Mouse (Mus musculus): ENCODE results near the gene Bok.

Gene Bok

GRCm38 (mm10) chr1:93679889-93680568 is 5.4 kb upstream of the Bok start:
- ChIA-PET POLR2A (interaction anchor here in 3 of 4 experiments (0.8 to 2.8 kb wide), 4 partner anchors 9 to 95 kb away, joined by 3 to 13 read pairs (median 4); no protein-coding TSS in a partner anchor), CTCF (interaction anchor here in 1 of 4 experiments (1.3 kb wide), 2 partner anchors 11 to 13 kb away, joined by 4 to 7 read pairs; no protein-coding TSS in a partner anchor)

- ChIA-PET CTCF (interaction anchor here in 3 of 4 experiments (0.7 to 3.6 kb wide), 7 partner anchors 10 to 175 kb away, joined by 3 to 24 read pairs (median 4); partner anchors contain the start of gene Farp2 (in 1 of the 3)), POLR2A (interaction anchor here (0.5 to 2.8 kb wide), 22 partner anchors 9 to 241 kb away, joined by 3 to 16 read pairs (median 4); partner anchors contain the start of genes Farp2 (in 1 of the 4) and Ing5 (in 1 of the 4))
Observed at GRCm38 (mm10) chr1:93686245-93686960, 943 bp downstream of the Bok start.

GRCm38 (mm10) chr1:93686961-93687320 is 1.5 kb downstream of the Bok start:
- POLR2A ChIA-PET, result interaction anchor here (0.5 to 2.8 kb wide), 22 partner anchors 8 to 242 kb away, joined by 3 to 16 read pairs (median 4); partner anchors contain the start of genes Farp2 (in 1 of the 4) and Ing5 (in 1 of the 4)
- CTCF ChIA-PET, result interaction anchor here in 3 of 4 experiments (0.7 to 3.6 kb wide), 7 partner anchors 10 to 175 kb away, joined by 3 to 24 read pairs (median 4); partner anchors contain the start of gene Farp2 (in 1 of the 3)

- POLR2A ChIA-PET, result interaction anchor here in 2 of 4 experiments (0.9 to 2.2 kb wide), 5 partner anchors 9 to 177 kb away, joined by 3 to 8 read pairs (median 5); partner anchors contain the start of gene Farp2 (in 1 of the 2)
- CTCF ChIA-PET, result no interaction called here
Observed at GRCm38 (mm10) chr1:93688154-93688553, 2.7 kb downstream of the Bok start.

- ChIA-PET POLR2A (interaction anchor here in 1 of 4 experiments (0.6 to 2.9 kb wide), 5 partner anchors 13 to 300 kb away, joined by 3 to 8 read pairs (median 3); no protein-coding TSS in a partner anchor), CTCF (interaction anchor here in 1 of 4 experiments (1.3 kb wide), 1 partner anchor 22 kb away, joined by 4 read pairs; no protein-coding TSS in a partner anchor)
Observed at GRCm38 (mm10) chr1:93689901-93690496, 4.5 kb downstream of the Bok start.

GRCm38 (mm10) chr1:93691106-93691505 is 5.6 kb downstream of the Bok start:
- ChIA-PET CTCF (no interaction called here), POLR2A (interaction anchor here in 2 of 4 experiments (0.7 to 2.9 kb wide), 3 partner anchors 12 to 136 kb away, joined by 3 to 8 read pairs (median 3); no protein-coding TSS in a partner anchor)

GRCm38 (mm10) chr1:93691786-93692357 is 6.4 kb downstream of the Bok start:
- POLR2A ChIA-PET, result interaction anchor here in 2 of 4 experiments (0.7 to 2.9 kb wide), 4 partner anchors 11 to 135 kb away, joined by 3 to 8 read pairs (median 3); no protein-coding TSS in a partner anchor
- CTCF ChIA-PET, result no interaction called here

- CTCF ChIA-PET, result interaction anchor here in 1 of 4 experiments (1.9 kb wide), 1 partner anchor 25 kb away, joined by 7 read pairs; no protein-coding TSS in a partner anchor
- POLR2A ChIA-PET, result interaction anchor here in 1 of 4 experiments (0.9 to 1.9 kb wide), 3 partner anchors 8 to 223 kb away, joined by 3 to 10 read pairs (median 3); partner anchors contain the start of gene Bok
Observed at GRCm38 (mm10) chr1:93692773-93693172, 7.3 kb downstream of the Bok start.

GRCm38 (mm10) chr1:93693502-93693901 is 8.0 kb downstream of the Bok start:
- CTCF ChIA-PET, result interaction anchor here in 1 of 4 experiments (1.9 kb wide), 1 partner anchor 25 kb away, joined by 7 read pairs; no protein-coding TSS in a partner anchor
- POLR2A ChIA-PET, result interaction anchor here in 1 of 4 experiments (1.1 to 1.9 kb wide), 2 partner anchors 9 to 224 kb away, joined by 3 to 10 read pairs; partner anchors contain the start of gene Bok

- POLR2A ChIA-PET, result interaction anchor here in 1 of 4 experiments (1.1 to 1.9 kb wide), 2 partner anchors 9 to 224 kb away, joined by 3 to 10 read pairs; partner anchors contain the start of gene Bok
- CTCF ChIA-PET, result interaction anchor here in 1 of 4 experiments (1.9 kb wide), 1 partner anchor 26 kb away, joined by 7 read pairs; no protein-coding TSS in a partner anchor
Observed at GRCm38 (mm10) chr1:93693943-93694342, 8.5 kb downstream of the Bok start.

- CTCF ChIA-PET, result no interaction called here
- POLR2A ChIA-PET, result interaction anchor here in 1 of 4 experiments (0.7 to 2.7 kb wide), 6 partner anchors 8 to 118 kb away, joined by 3 to 10 read pairs (median 4); partner anchors contain the start of gene Bok
Observed at GRCm38 (mm10) chr1:93694966-93695365, 9.5 kb downstream of the Bok start.

- ChIA-PET POLR2A (interaction anchor here in 2 of 4 experiments (0.6 to 2.7 kb wide), 5 partner anchors 9 to 236 kb away, joined by 3 to 10 read pairs (median 4); partner anchors contain the start of gene Bok (in 1 of the 2)), CTCF (no interaction called here)
Observed at GRCm38 (mm10) chr1:93697317-93697716, 11.9 kb downstream of the Bok start.

- ChIA-PET POLR2A (no interaction called here), CTCF (no interaction called here)
Observed at GRCm38 (mm10) chr1:93699159-93699558, 13.7 kb downstream of the Bok start.

- ChIA-PET CTCF (no interaction called here), POLR2A (interaction anchor here in 3 of 4 experiments (0.8 to 1.9 kb wide), 4 partner anchors 12 to 41 kb away, joined by 3 to 8 read pairs (median 4); no protein-coding TSS in a partner anchor)
Observed at GRCm38 (mm10) chr1:93702106-93702505, 16.6 kb downstream of the Bok start.

- CTCF ChIA-PET, result interaction anchor here in 2 of 4 experiments (0.9 to 1.6 kb wide), 5 partner anchors 17 to 36 kb away, joined by 3 to 6 read pairs (median 4); no protein-coding TSS in a partner anchor
- POLR2A ChIA-PET, result interaction anchor here (0.6 to 1.9 kb wide), 9 partner anchors 8 to 85 kb away, joined by 3 to 8 read pairs (median 3); partner anchors contain the start of gene Stk25 (in 1 of the 4)
Observed at GRCm38 (mm10) chr1:93703472-93704048, 18.1 kb downstream of the Bok start.

GRCm38 (mm10) chr1:93704341-93704740 is 18.9 kb downstream of the Bok start:
- ChIA-PET POLR2A (interaction anchor here in 2 of 4 experiments (0.6 to 1.9 kb wide), 7 partner anchors 8 to 101 kb away, joined by 3 to 8 read pairs (median 3); no protein-coding TSS in a partner anchor), CTCF (interaction anchor here in 2 of 4 experiments (0.9 to 1.6 kb wide), 3 partner anchors 18 to 36 kb away, joined by 3 to 6 read pairs (median 5); no protein-coding TSS in a partner anchor)

GRCm38 (mm10) chr1:93705389-93705788 is 19.9 kb downstream of the Bok start:
- POLR2A ChIA-PET, result interaction anchor here in 1 of 4 experiments (1.2 to 1.4 kb wide), 3 partner anchors 9 to 16 kb away, joined by 3 to 4 read pairs (median 4); no protein-coding TSS in a partner anchor
- CTCF ChIA-PET, result interaction anchor here in 1 of 4 experiments (1.5 kb wide), 1 partner anchor 19 kb away, joined by 5 read pairs; no protein-coding TSS in a partner anchor

Data from embryonic stem cell, embryonic (primary cell).